Mouse (Mus musculus): ENCODE measurements around the gene Pomc. TPM values are rescaled to one million over a fixed set of nuclear protein-coding genes. Genes with fewer than 3 reads are reported as not detected.
A peak's percentile ranks its signal among the peaks of the same experiment; 100 is the strongest.
"Not testable (repeated sequence)": the region's sequence is repeated elsewhere in the genome, so short reads cannot be mapped to it uniquely, and the experiment has no call there.

The Pomc gene
- total and polyA plus RNA-seq, 2 experiments from 2014 or later: 4.8 to 6.7 TPM

DNA sequence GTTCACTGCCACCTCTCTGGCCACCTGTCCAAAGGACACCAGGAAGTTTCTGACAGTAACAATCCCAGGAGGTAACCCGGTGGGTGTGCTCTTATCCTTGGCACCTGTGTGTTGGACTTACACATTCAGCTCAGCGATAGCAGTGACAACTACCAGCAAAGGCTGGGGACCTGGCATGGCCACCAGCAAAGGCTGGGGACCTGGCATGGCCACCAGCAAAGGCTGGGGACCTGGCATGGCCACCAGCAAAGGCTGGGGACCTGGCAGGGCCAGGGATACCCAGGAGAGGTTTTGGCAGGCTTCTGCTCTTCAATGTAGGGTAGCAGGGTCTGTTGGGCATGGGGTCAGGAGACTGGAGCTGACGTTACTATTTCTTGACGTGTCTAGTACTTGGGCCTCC lies 12.4 kb downstream of the Pomc start:
- H3K36me3 ChIP-seq (ENCODE audit: insufficient read depth): peaks cover 69% of the 10 kb centered on the region
- no peak for DNase-seq
- no peak overlapping the region for H3K27ac ChIP-seq (ENCODE audit: low read depth, low read length)
- H3K4me1 ChIP-seq (ENCODE audit: insufficient read depth): no peaks in the 10 kb centered on the region
- no peaks in the 10 kb centered on the region for H3K27me3 ChIP-seq (ENCODE audit: insufficient read depth, low read length)
- TF ChIP-seq CTCF (IDR thresholded peaks at IDR 0.05; ENCODE audit: low read depth): no peak
- no peaks in the 10 kb centered on the region for H3K9me3 ChIP-seq (ENCODE audit: low read length)
- H3K4me2 ChIP-seq (ENCODE audit: low read depth): no peak overlapping the region
- 95% methylated on average over 4 of the region's 4 CpGs for WGBS
- no peak overlapping the region for H3K9ac ChIP-seq
- ATAC-seq: no peak
- no peak overlapping the region for H3K4me3 ChIP-seq (ENCODE audit: low read depth, low read length)

DNA sequence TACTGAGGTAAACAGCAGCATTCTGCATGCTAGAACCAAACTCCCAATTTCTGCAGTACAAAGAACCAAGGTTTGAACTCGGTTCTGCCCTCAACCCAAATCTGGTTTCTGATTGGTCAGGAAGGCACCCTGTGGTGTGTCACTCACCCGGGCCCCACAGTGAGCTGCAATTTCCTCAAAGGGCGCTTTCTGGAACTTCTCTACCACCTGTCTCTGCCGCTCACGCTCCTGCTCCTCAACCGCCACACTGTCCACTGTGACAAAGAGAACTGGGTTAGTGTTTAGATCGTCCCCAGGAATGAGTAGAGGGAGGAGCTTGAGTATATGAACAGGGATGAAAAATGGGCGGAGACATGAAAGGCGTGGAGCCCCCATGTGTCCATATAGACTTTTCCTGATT lies 13.6 kb downstream of the Pomc start:
- Histone ChIP-seq H3K4me3 (ENCODE audit: low read depth, low read length) (no peak overlapping the region), H3K27me3 (ENCODE audit: insufficient read depth, low read length) (no peaks in the 10 kb centered on the region), H3K4me2 (ENCODE audit: low read depth) (no peak overlapping the region), H3K9ac (no peak overlapping the region), H3K9me3 (ENCODE audit: low read length) (no peaks in the 10 kb centered on the region), H3K36me3 (ENCODE audit: insufficient read depth) (peaks cover 73% of the 10 kb centered on the region), H3K4me1 (ENCODE audit: insufficient read depth) (no peaks in the 10 kb centered on the region), H3K27ac (ENCODE audit: low read depth, low read length) (no peak overlapping the region)
- ATAC-seq (no peak), DNase-seq (no peak)
- WGBS: 72% methylated on average over 9 of the region's 9 CpGs
- no peak for TF ChIP-seq CTCF (IDR thresholded peaks at IDR 0.05; ENCODE audit: low read depth)

GRCm38 (mm10) chr12:3973169-3973568 lies 18.4 kb downstream of the Pomc start:
- not testable (repeated sequence) for H3K27me3 ChIP-seq (ENCODE audit: insufficient read depth, low read length); ATAC-seq; H3K9me3 ChIP-seq (ENCODE audit: low read length); H3K4me3 ChIP-seq (ENCODE audit: low read depth, low read length); H3K4me1 ChIP-seq (ENCODE audit: insufficient read depth); H3K9ac ChIP-seq; H3K4me2 ChIP-seq (ENCODE audit: low read depth); DNase-seq; H3K27ac ChIP-seq (ENCODE audit: low read depth, low read length)
- H3K36me3 ChIP-seq (ENCODE audit: insufficient read depth): peaks cover 84% of the 10 kb centered on the region
- WGBS: 93% methylated on average over 6 of the region's 6 CpGs

GRCm38 (mm10) chr12:3980991-3981349 lies 26.2 kb downstream of the Pomc start:
- H3K27ac ChIP-seq (ENCODE audit: low read depth, low read length): no peak overlapping the region
- 83% methylated on average over 1 of the region's 1 CpGs for WGBS

DNA sequence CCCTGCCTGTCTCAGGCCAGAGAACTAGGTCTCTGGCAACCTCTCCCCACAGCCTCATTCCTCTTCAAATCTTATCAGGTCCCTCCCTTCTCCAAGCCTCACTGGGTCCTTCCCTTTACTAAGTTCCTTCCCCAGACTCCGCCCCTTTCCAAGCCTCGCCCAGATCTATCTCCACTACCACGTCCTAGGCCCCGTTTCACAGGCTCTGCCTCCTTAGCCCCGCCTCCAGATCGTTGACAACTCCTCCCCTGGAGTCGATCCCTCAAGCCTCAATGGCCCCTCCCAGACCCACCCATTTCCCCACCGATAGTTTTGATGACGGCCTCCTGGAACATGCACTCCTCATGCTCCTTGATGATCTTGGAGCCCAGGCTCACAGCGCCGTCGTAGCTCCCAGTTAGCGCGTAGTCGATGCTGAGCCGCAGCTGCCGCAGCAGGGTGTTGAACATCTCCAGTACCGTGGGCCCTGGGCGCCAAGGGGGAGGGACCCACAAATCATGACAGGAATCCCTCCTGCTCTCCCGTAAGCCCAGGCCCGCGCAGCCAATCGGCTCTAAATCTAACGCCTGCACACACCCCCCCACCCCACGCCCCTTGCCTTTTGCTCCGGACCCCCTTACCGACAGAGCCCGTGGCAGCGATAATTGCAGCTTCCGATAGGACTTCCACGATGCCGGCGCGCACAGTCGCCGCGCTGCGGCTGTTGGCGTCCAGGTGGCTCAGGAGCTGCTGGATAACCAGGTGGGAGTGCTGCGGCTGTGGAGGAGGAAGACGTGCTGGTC lies 26.8 kb downstream of the Pomc start:
- Histone ChIP-seq H3K4me3 (ENCODE audit: low read depth, low read length) (peak overlapping the region; percentile 43), H3K27ac (ENCODE audit: low read depth, low read length) (peak overlapping the region; percentile 46; the same call in 1 of the 2 replicates), H3K9ac (peak overlapping the region; percentile 59), H3K4me1 (ENCODE audit: insufficient read depth) (0 out of 2 replicates have a peak, but pooled peaks cover 4% of the 10 kb centered on the region), H3K36me3 (ENCODE audit: insufficient read depth) (peaks cover 44% of the 10 kb centered on the region), H3K4me2 (ENCODE audit: low read depth) (peak overlapping the region; percentile 85), H3K9me3 (ENCODE audit: low read length) (no peaks in the 10 kb centered on the region), H3K27me3 (ENCODE audit: insufficient read depth, low read length) (no peaks in the 10 kb centered on the region)
- peak; percentile 90 for ATAC-seq
- no peak for TF ChIP-seq CTCF (IDR thresholded peaks at IDR 0.05; ENCODE audit: low read depth)
- peak; percentile 85 for DNase-seq
- WGBS: 2% methylated on average over 40 of the region's 41 CpGs

More at GRCm38 (mm10) chr12:3980991-3981349, 26.2 kb downstream of the Pomc start:
- TF ChIP-seq CTCF (IDR thresholded peaks at IDR 0.05; ENCODE audit: low read depth): no peak
- Histone ChIP-seq H3K9me3 (ENCODE audit: low read length) (no peaks in the 10 kb centered on the region), H3K4me1 (ENCODE audit: insufficient read depth) (0 out of 2 replicates have a peak, but pooled peaks cover 4% of the 10 kb centered on the region), H3K4me3 (ENCODE audit: low read depth, low read length) (no peak overlapping the region), H3K9ac (no peak overlapping the region), H3K36me3 (ENCODE audit: insufficient read depth) (peaks cover 48% of the 10 kb centered on the region), H3K4me2 (ENCODE audit: low read depth) (peak overlapping the region; percentile 85), H3K27me3 (ENCODE audit: insufficient read depth, low read length) (no peaks in the 10 kb centered on the region)
- no peak; the same call in none of the 2 replicates for ATAC-seq
- no peak for DNase-seq

DNA sequence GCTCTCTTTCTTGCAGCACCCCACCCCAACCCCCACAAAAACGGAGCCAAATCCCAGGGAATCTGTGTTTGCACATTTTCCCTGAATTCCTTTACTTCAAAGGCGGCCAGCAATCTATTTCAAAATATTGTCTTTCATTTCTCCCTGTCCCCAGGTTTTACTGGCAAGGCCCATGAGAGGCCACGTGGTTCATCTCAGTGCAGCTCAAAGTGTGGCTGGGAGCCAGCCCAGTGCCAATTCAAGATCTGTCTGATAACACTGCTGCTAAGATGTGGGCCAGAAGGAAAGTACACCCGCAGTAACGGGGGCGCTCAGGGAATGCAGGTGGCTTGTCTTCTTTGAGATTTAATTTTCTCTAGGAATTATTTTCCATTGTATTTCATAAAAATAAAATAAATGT lies 27.5 kb downstream of the Pomc start:
- H3K9me3 ChIP-seq (ENCODE audit: low read length): no peaks in the 10 kb centered on the region
- H3K27ac ChIP-seq (ENCODE audit: low read depth, low read length): no peak overlapping the region
- 16% methylated on average over 6 of the region's 6 CpGs for WGBS
- DNase-seq (peak; percentile 64), ATAC-seq (peak; percentile 12; the same call in 1 of the 2 replicates)
- no peak; the same call in 1 of the 2 replicates for TF ChIP-seq CTCF (IDR thresholded peaks at IDR 0.05; ENCODE audit: low read depth)
- 0 out of 2 replicates have a peak, but pooled peaks cover 4% of the 10 kb centered on the region for H3K4me1 ChIP-seq (ENCODE audit: insufficient read depth)
- peak overlapping the region; percentile 85 for H3K4me2 ChIP-seq (ENCODE audit: low read depth)
- H3K9ac ChIP-seq: peak overlapping the region; percentile 59; the same call in 1 of the 2 replicates
- peak overlapping the region; percentile 43 for H3K4me3 ChIP-seq (ENCODE audit: low read depth, low read length)
- H3K27me3 ChIP-seq (ENCODE audit: insufficient read depth, low read length): no peaks in the 10 kb centered on the region
- H3K36me3 ChIP-seq (ENCODE audit: insufficient read depth): peaks cover 37% of the 10 kb centered on the region

GRCm38 (mm10) chr12:3983736-3984135 lies 29.0 kb downstream of the Pomc start:
- DNase-seq (peak; percentile 91), ATAC-seq (no peak)
- no peaks in the 10 kb centered on the region for H3K27me3 ChIP-seq (ENCODE audit: insufficient read depth, low read length)
- H3K9me3 ChIP-seq (ENCODE audit: low read length): no peaks in the 10 kb centered on the region
- H3K4me1 ChIP-seq (ENCODE audit: insufficient read depth): 0 out of 2 replicates have a peak, but pooled peaks cover 4% of the 10 kb centered on the region
- H3K36me3 ChIP-seq (ENCODE audit: insufficient read depth): peaks cover 24% of the 10 kb centered on the region
- no peak overlapping the region for H3K27ac ChIP-seq (ENCODE audit: low read depth, low read length)
- H3K9ac ChIP-seq: no peak overlapping the region
- H3K4me2 ChIP-seq (ENCODE audit: low read depth): no peak overlapping the region
- 0% methylated on average over 1 of the region's 1 CpGs for WGBS
- peak; percentile 82 for TF ChIP-seq CTCF (IDR thresholded peaks at IDR 0.05; ENCODE audit: low read depth)
- no peak overlapping the region for H3K4me3 ChIP-seq (ENCODE audit: low read depth, low read length)
